Mouse (Mus musculus) ES-CJ7 (cell line): ENCODE results near the gene Ugt1a7c.
"Not testable (repeated sequence)": the region's sequence is repeated elsewhere in the genome, so short reads cannot be mapped to it uniquely, and the experiment has no call there.

Experiments used
- DNase-seq: peaks from one replicate; pipeline ENCODE4 v3.0.0; 2011; ENCODE audit warnings: low read depth, low spot score

Gene Ugt1a7c

GRCm38 (mm10) chr1:88094941-88095492, at the start of gene Ugt1a7c:
TSS of gene Ugt1a7c (plus strand) at chr1:88095062.
- DNase-seq: no peak

- not testable (repeated sequence) for DNase-seq
Observed at GRCm38 (mm10) chr1:88047408-88047807, 47.5 kb upstream of the Ugt1a7c start.

- DNase-seq: no peak
Observed at GRCm38 (mm10) chr1:88055088-88055487, 39.8 kb upstream of the Ugt1a7c start, which contains the start of gene Ugt1a10. TSS of gene Ugt1a10 (plus strand) at chr1:88055388.

- DNase-seq: not testable (repeated sequence)
Observed at GRCm38 (mm10) chr1:88066472-88067102, 28.3 kb upstream of the Ugt1a7c start.

GRCm38 (mm10) chr1:88070495-88070894, 24.4 kb upstream of the Ugt1a7c start, which contains the start of gene Ugt1a9:
TSS of gene Ugt1a9 (plus strand) at chr1:88070800.
- DNase-seq: no peak

GRCm38 (mm10) chr1:88070902-88071301, 24.0 kb upstream of the Ugt1a7c start:
- DNase-seq: no peak

- DNase-seq: no peak
Observed at GRCm38 (mm10) chr1:88074471-88074870, 20.4 kb upstream of the Ugt1a7c start.

GRCm38 (mm10) chr1:88077128-88077527, 17.7 kb upstream of the Ugt1a7c start:
- no peak for DNase-seq

- no peak for DNase-seq
Observed at GRCm38 (mm10) chr1:88081670-88082069, 13.2 kb upstream of the Ugt1a7c start.

GRCm38 (mm10) chr1:88086125-88086524, 8.7 kb upstream of the Ugt1a7c start:
- no peak for DNase-seq

- DNase-seq: no peak
Observed at GRCm38 (mm10) chr1:88087513-88087912, 7.3 kb upstream of the Ugt1a7c start, which contains the start of gene Ugt1a8. TSS of gene Ugt1a8 (plus strand) at chr1:88087813.

- no peak for DNase-seq
Observed at GRCm38 (mm10) chr1:88092341-88092740, 2.5 kb upstream of the Ugt1a7c start.

GRCm38 (mm10) chr1:88094270-88094676, 589 bp upstream of the Ugt1a7c start:
- DNase-seq: peak; percentile 43

- DNase-seq: not testable (repeated sequence)
Observed at GRCm38 (mm10) chr1:88098546-88098945, 3.7 kb downstream of the Ugt1a7c start.

GRCm38 (mm10) chr1:88099691-88100090, 4.8 kb downstream of the Ugt1a7c start:
- not testable (repeated sequence) for DNase-seq

GRCm38 (mm10) chr1:88103019-88103418, 8.2 kb downstream of the Ugt1a7c start, which contains the start of gene Ugt1a6b:
TSS of gene Ugt1a6b (plus strand) at chr1:88103252.
- not testable (repeated sequence) for DNase-seq

- not testable (repeated sequence) for DNase-seq
Observed at GRCm38 (mm10) chr1:88103697-88104468, 9.0 kb downstream of the Ugt1a7c start.

- DNase-seq: no peak
Observed at GRCm38 (mm10) chr1:88104667-88105430, 10.0 kb downstream of the Ugt1a7c start.

- no peak for DNase-seq
Observed at GRCm38 (mm10) chr1:88105656-88106055, 10.8 kb downstream of the Ugt1a7c start.

- not testable (repeated sequence) for DNase-seq
Observed at GRCm38 (mm10) chr1:88109027-88109557, 14.2 kb downstream of the Ugt1a7c start.

- DNase-seq: not testable (repeated sequence)
Observed at GRCm38 (mm10) chr1:88109604-88110003, 14.7 kb downstream of the Ugt1a7c start.
